Mouse (Mus musculus) spleen, adult 2 months (tissue): ENCODE measurements around the gene Ifi44. TPM values are rescaled to one million over a fixed set of nuclear protein-coding genes. Genes with fewer than 3 reads are reported as not detected.

Source experiments
- DNase-seq, 2 experiments: peaks; one replicate each; pipeline versions ENCODE4 v3.0.0 to v3.0.0-alpha.2; 2012 to 2021; ENCODE audit warnings: low spot score in 2 of 2, low read depth in 1 of 2
- H3K27ac ChIP-seq: fragments of 200-500 bp; 2 replicates; pipeline ENCODE4 v1.5.1; 2012; ENCODE audit warnings: low read length, inconsistent platforms; ENCODE audit not compliant: insufficient read depth
- H3K27me3 ChIP-seq: fragments of 200-500 bp; 2 replicates; pipeline ENCODE4 v1.6.1; 2012; ENCODE audit warnings: mild to moderate bottlenecking, moderate library complexity, low read length, inconsistent platforms; ENCODE audit not compliant: control insufficient read depth, insufficient read depth
- H3K36me3 ChIP-seq: fragments of 200-500 bp; 2 replicates; pipeline ENCODE4 v1.6.1; 2012; ENCODE audit warnings: mild to moderate bottlenecking, low read length, inconsistent platforms; ENCODE audit not compliant: control insufficient read depth, insufficient read depth
- H3K4me1 ChIP-seq: fragments of 200-500 bp; 2 replicates; pipeline ENCODE4 v1.6.1; 2011; ENCODE audit warnings: inconsistent platforms; ENCODE audit not compliant: control insufficient read depth, insufficient read depth, insufficient read length
- H3K4me3 ChIP-seq: fragments of 200-500 bp; 2 replicates; pipeline ENCODE4 v1.5.1; 2011; ENCODE audit warnings: mild to moderate bottlenecking, inconsistent platforms; ENCODE audit not compliant: insufficient read depth, insufficient read length; ENCODE audit errors: extremely low read depth
- CTCF ChIP-seq: fragments of 200-500 bp; IDR thresholded peaks from 2 replicates; pipeline ENCODE4 v1.5.1; 2011; ENCODE audit warnings: mild to moderate bottlenecking, inconsistent platforms; ENCODE audit not compliant: insufficient read depth, insufficient read length, insufficient replicate concordance; ENCODE audit errors: extremely low read depth
- POLR2A ChIP-seq: fragments of 200-500 bp; IDR thresholded peaks from 2 replicates; pipeline ENCODE4 v1.6.1; 2011; ENCODE audit warnings: low read depth, low read length, inconsistent platforms
- WGBS: fragments of 180-500 bp; shearing (Covaris S2); methylation state at CpG from one replicate; pipeline ENCODE4 v1.1.7; 2018; 5-methylcytosine and 5-hydroxymethylcytosine counted together
- polyA plus RNA-seq: library from polyadenylated mRNA; depleted of rRNA; stranded (reverse); fragments of >200 nt; gene quantifications from 2 replicates; pipeline ENCODE4 v1.2.3, GENCODE M21; 2012; rRNA removed

Ifi44 gene
- polyA plus RNA-seq = 0.83 and 0.87 TPM in 2 replicates

DNA sequence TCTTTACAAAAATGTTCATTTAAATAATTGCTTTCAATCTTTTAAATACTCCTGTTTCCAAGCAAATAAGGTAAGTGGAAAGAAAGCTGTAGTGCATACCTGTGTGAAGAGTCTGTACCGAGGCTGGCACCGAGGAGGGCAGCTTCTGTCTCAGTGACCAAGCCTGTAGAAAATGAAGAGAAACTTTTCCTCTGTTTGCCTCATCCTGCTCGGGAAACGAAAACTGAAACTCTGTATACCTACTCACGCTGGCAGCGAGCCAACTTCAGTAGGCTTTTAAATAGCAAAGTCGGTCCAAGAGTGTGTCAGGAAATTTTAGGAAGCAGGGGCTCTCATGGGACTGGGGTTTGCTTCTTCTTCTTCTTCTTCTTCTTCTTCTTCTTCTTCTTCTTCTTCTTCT lies at the start of gene Ifi44:
Gene Ifi44 (minus strand): TSS at position 224 of the 400 bp plus-strand sequence.
- no peaks in the 10 kb centered on the region for H3K36me3 ChIP-seq
- H3K27me3 ChIP-seq = no peaks in the 10 kb centered on the region
- no peak for TF ChIP-seq CTCF
- TF ChIP-seq POLR2A = no peak
- H3K4me3 ChIP-seq = peak within 1 kb of the TSS; percentile 30
- DNase-seq = no peak
- H3K27ac ChIP-seq = no peak within 1 kb of the TSS
- WGBS = 14% methylated on average over 7 of the region's 7 CpGs
- H3K4me1 ChIP-seq = no peaks in the 10 kb centered on the region

DNA sequence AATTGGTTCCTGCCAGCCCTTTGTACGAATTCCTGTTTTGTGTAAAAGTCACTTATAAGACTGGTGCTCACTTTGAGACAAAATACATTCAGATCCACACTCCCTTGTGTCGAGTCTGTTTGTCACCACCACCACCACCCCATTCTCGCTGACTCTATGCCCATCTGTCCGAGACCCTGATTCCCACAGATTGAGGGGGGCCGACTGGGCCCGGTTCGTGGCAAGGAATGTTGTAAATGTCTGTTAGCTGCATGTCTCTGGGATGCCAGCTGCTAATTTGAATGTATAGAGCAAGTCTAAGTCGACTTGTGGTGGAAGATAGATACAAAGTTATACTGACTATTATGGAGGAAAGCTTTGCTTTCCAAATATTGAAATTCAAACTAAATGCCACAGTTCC lies 38.9 kb upstream of the Ifi44 start:
- Histone ChIP-seq H3K36me3 (no peaks in the 10 kb centered on the region), H3K4me1 (no peaks in the 10 kb centered on the region), H3K27me3 (no peaks in the 10 kb centered on the region), H3K4me3 (no peak overlapping the region), H3K27ac (no peak overlapping the region)
- WGBS = 83% methylated on average over 8 of the region's 8 CpGs
- no peak for TF ChIP-seq CTCF
- no peak for TF ChIP-seq POLR2A
- no peak for DNase-seq

DNA sequence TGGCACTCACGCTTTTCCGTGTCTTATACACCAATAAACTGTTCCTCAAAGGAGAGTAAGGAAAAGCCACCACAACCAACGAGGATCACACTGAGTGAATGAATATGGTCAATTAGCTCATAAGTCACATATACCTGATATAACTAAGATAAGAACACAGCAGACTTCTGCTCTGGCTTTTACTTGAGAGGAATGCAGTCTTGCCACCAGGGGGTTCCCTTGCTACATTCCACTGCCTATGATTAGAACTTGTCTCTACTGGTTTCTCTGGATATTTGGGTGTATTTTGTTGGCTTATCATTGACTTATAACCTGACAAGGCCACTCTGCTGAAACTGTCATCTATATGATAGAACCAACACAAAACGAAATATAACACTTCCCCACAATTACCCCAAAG lies 25.3 kb upstream of the Ifi44 start:
- no peak for DNase-seq
- Histone ChIP-seq H3K36me3 (no peaks in the 10 kb centered on the region), H3K27me3 (no peaks in the 10 kb centered on the region), H3K4me1 (no peaks in the 10 kb centered on the region), H3K27ac (no peak overlapping the region), H3K4me3 (no peak overlapping the region)
- WGBS = 70% methylated on average over 4 of the region's 4 CpGs
- TF ChIP-seq POLR2A (no peak), CTCF (no peak)

DNA sequence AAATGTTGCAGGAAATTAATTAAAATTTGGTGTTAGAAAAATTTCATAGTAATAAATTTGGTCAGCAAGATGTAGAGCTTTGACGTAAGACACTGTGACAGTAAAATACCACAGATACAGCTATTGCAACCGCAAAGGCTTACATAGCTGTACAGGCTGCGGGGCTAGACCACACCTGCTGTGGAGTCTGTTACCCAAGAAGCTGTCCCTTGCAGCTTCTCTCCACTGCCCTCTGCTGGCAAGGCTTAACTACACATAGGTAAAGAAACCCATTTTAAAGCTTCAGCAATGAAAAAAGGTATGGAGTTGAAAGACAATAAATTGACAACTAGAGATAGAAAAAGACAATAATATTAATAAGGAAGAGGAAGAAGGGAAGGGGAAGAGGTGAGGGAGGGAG lies 21.3 kb upstream of the Ifi44 start:
- Histone ChIP-seq H3K4me3 (no peak overlapping the region), H3K36me3 (no peaks in the 10 kb centered on the region), H3K4me1 (no peaks in the 10 kb centered on the region), H3K27me3 (no peaks in the 10 kb centered on the region), H3K27ac (no peak overlapping the region)
- peak in 1 of 2 experiments; percentile 5 for DNase-seq
- 22% methylated on average over 3 of the region's 3 CpGs for WGBS
- TF ChIP-seq POLR2A (no peak), CTCF (no peak; the same call in 1 of the 2 replicates)

DNA sequence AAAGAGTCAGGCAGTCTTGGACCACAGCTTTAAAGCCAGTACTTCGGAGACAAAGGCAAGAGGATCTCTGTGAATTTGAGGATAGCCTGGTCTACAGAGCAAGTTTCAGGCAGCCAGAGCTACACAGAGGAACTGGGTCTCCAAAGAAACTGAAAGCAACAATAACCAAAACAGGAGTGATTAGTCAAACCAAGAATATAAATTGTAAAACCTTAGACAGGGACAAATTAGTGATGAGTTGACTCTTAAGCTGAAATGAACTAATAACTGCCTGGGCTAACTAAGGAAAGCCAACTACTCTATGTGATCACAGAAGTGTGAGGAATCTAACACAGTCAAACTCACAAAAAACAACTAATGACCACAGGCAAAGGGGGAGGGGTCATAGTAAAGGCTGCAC lies 1.2 kb downstream of the Ifi44 start:
- Histone ChIP-seq H3K27me3 (no peaks in the 10 kb centered on the region), H3K27ac (no peak overlapping the region), H3K4me1 (no peaks in the 10 kb centered on the region), H3K4me3 (no peak overlapping the region), H3K36me3 (no peaks in the 10 kb centered on the region)
- no peak for TF ChIP-seq CTCF
- TF ChIP-seq POLR2A = no peak
- 84% methylated on average over 1 of the region's 1 CpGs for WGBS
- no peak for DNase-seq

DNA sequence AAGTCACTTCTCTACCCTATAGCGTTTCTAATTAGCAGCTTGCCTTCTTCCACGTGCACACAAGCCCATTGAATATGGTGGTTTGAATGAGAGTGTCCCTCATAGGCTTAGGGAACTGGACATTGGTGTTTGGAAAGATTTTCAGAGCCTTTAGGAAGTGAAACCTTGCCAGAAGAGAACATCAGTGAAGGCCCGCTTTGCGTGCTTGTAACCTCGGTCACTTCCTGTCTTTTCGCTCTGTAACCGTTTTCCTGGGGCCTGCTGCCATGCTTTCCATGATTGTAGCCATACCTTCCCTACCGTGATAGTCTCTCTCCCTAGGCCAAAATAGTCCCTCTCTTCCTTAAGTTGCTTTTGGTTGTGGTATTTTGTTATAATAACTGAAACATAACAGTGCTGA lies 3.7 kb downstream of the Ifi44 start:
- H3K36me3 ChIP-seq = no peaks in the 10 kb centered on the region
- no peak for TF ChIP-seq POLR2A
- TF ChIP-seq CTCF = no peak
- H3K4me1 ChIP-seq = no peaks in the 10 kb centered on the region
- no peak overlapping the region for H3K4me3 ChIP-seq
- H3K27me3 ChIP-seq = no peaks in the 10 kb centered on the region
- DNase-seq = no peak
- H3K27ac ChIP-seq = no peak overlapping the region
- WGBS = 79% methylated on average over 8 of the region's 8 CpGs

DNA sequence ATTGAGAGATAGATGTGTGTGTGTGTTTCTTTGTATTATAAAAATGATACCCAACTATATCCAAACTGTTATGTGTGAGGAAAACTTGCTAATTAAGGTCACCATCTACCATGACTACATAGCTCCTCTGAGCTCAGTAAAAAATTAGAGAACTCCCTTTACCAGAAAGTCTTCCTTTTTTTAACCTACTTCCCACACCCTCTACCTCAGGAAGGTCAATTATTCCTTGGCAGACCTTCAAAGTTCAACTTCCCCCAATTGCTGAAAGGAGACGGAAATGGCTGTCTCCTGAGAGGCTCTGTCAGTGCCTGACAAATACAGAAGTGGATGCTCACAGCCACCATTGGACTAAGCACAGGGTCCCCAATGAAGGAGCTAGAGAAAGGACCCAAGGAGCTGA lies 7.5 kb downstream of the Ifi44 start:
- WGBS = 58% methylated on average over 1 of the region's 1 CpGs
- H3K27ac ChIP-seq = no peak overlapping the region
- H3K4me3 ChIP-seq = no peak overlapping the region
- H3K27me3 ChIP-seq = no peaks in the 10 kb centered on the region
- no peaks in the 10 kb centered on the region for H3K4me1 ChIP-seq
- H3K36me3 ChIP-seq = no peaks in the 10 kb centered on the region
- TF ChIP-seq POLR2A (no peak), CTCF (no peak)
- DNase-seq = no peak
